Mouse (Mus musculus): ENCODE measurements around the gene Upp1. TPM values are rescaled to one million over a fixed set of nuclear protein-coding genes. Genes with fewer than 3 reads are reported as not detected.
"Not testable (repeated sequence)": the region's sequence is repeated elsewhere in the genome, so short reads cannot be mapped to it uniquely, and the experiment has no call there.

Gene Upp1
- polyA plus RNA-seq, 1 experiment = 10.1 TPM

GRCm38 (mm10) chr11:9146115-9146514, 28.2 kb downstream of the Upp1 start:
- TF ChIP-seq USF1 (IDR thresholded peaks at IDR 0.05; ENCODE audit: low read depth) (no peak), TCF12 (IDR thresholded peaks at IDR 0.05; ENCODE audit: insufficient read depth, poor library complexity, severe bottlenecking) (no peak), SRF (IDR thresholded peaks at IDR 0.05; ENCODE audit: control insufficient read depth, insufficient read length, low read depth) (no peak), E2F4 (IDR thresholded peaks at IDR 0.05; ENCODE audit: insufficient read depth) (no peak), TCF3 (IDR thresholded peaks at IDR 0.05; ENCODE audit: insufficient read length, low read depth) (no peak), MYOG (IDR thresholded peaks at IDR 0.05; ENCODE audit: control insufficient read depth in 1 of 3, insufficient read depth in 1 of 3, insufficient read length in 2 of 3, low read depth in 2 of 3) (no peak), POLR2AphosphoS2 (IDR thresholded peaks at IDR 0.05; ENCODE audit: insufficient read length, low read depth) (no peak), MAX (IDR thresholded peaks at IDR 0.05; ENCODE audit: low read depth) (no peak), POLR2A (IDR thresholded peaks at IDR 0.05; ENCODE audit: insufficient read length, low read depth) (no peak), MYOD1 (IDR thresholded peaks at IDR 0.05; ENCODE audit: control insufficient read depth in 1 of 3, insufficient read length in 2 of 3, low read depth in 2 of 3) (no peak), REST (IDR thresholded peaks at IDR 0.05; ENCODE audit: insufficient read depth, insufficient read length) (no peak), CEBPB (IDR thresholded peaks at IDR 0.05; ENCODE audit: insufficient read depth, poor library complexity, severe bottlenecking) (no peak)
- no peaks in the 10 kb centered on the region for H3K79me2 ChIP-seq (ENCODE audit: control insufficient read depth, insufficient read depth)
- no peak overlapping the region for H3ac ChIP-seq (ENCODE audit: control insufficient read depth, insufficient read length)
- no peak overlapping the region for H3K4me2 ChIP-seq (ENCODE audit: low read depth)
- no peaks in the 10 kb centered on the region for H3K36me3 ChIP-seq (ENCODE audit: control insufficient read depth, insufficient read depth)
- H3K27me3 ChIP-seq (ENCODE audit: control insufficient read depth, insufficient read depth, insufficient read length) = no peaks in the 10 kb centered on the region
- no peak overlapping the region for H3K4me3 ChIP-seq

DNA sequence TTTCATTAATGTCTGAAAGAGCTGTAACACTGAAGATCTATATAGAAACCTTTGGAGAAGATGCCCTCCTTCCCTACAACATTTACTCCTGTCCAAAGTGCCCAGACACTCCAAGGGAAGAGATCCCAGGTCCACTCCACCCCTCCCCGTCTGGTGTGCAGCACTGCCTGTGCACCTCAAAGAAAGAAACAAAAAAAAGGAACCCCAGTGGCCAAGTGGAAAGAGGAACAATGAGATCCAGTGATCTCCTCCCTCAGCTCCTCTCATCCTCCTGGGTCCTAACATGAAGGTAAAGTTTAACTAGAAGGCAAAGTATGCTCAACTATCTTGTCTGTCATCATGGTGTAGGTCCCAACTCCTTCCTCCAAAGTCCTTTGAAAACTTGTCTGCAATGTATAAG, 28.8 kb downstream of the Upp1 start:
- Histone ChIP-seq H3K27me3 (ENCODE audit: control insufficient read depth, insufficient read depth, insufficient read length) (no peaks in the 10 kb centered on the region), H3K36me3 (ENCODE audit: control insufficient read depth, insufficient read depth) (no peaks in the 10 kb centered on the region), H3ac (ENCODE audit: control insufficient read depth, insufficient read length) (no peak overlapping the region), H3K4me3 (no peak overlapping the region), H3K4me2 (ENCODE audit: low read depth) (no peak overlapping the region), H3K79me2 (ENCODE audit: control insufficient read depth, insufficient read depth) (no peaks in the 10 kb centered on the region)
- TF ChIP-seq POLR2AphosphoS2 (IDR thresholded peaks at IDR 0.05; ENCODE audit: insufficient read length, low read depth) (no peak), CEBPB (IDR thresholded peaks at IDR 0.05; ENCODE audit: insufficient read depth, poor library complexity, severe bottlenecking) (no peak), MAX (IDR thresholded peaks at IDR 0.05; ENCODE audit: low read depth) (no peak), TCF3 (IDR thresholded peaks at IDR 0.05; ENCODE audit: insufficient read length, low read depth) (no peak), MYOG (IDR thresholded peaks at IDR 0.05; ENCODE audit: control insufficient read depth in 1 of 3, insufficient read depth in 1 of 3, insufficient read length in 2 of 3, low read depth in 2 of 3) (no peak), MYOD1 (IDR thresholded peaks at IDR 0.05; ENCODE audit: control insufficient read depth in 1 of 3, insufficient read length in 2 of 3, low read depth in 2 of 3) (no peak), USF1 (IDR thresholded peaks at IDR 0.05; ENCODE audit: low read depth) (no peak), TCF12 (IDR thresholded peaks at IDR 0.05; ENCODE audit: insufficient read depth, poor library complexity, severe bottlenecking) (no peak), SRF (IDR thresholded peaks at IDR 0.05; ENCODE audit: control insufficient read depth, insufficient read length, low read depth) (no peak)

- Histone ChIP-seq H3K27me3 (ENCODE audit: control insufficient read depth, insufficient read depth, insufficient read length) (no peaks in the 10 kb centered on the region), H3K36me3 (ENCODE audit: control insufficient read depth, insufficient read depth) (no peaks in the 10 kb centered on the region), H3K4me3 (no peak overlapping the region), H3ac (ENCODE audit: control insufficient read depth, insufficient read length) (no peak overlapping the region), H3K4me2 (ENCODE audit: low read depth) (no peak overlapping the region), H3K79me2 (ENCODE audit: control insufficient read depth, insufficient read depth) (no peaks in the 10 kb centered on the region)
- TF ChIP-seq TCF12 (IDR thresholded peaks at IDR 0.05; ENCODE audit: insufficient read depth, poor library complexity, severe bottlenecking) = no peak
- TF ChIP-seq REST (IDR thresholded peaks at IDR 0.05; ENCODE audit: insufficient read depth, insufficient read length) = no peak
- no peak for TF ChIP-seq USF1 (IDR thresholded peaks at IDR 0.05; ENCODE audit: low read depth)
- TF ChIP-seq MYOG (IDR thresholded peaks at IDR 0.05; ENCODE audit: control insufficient read depth in 1 of 3, insufficient read depth in 1 of 3, insufficient read length in 2 of 3, low read depth in 2 of 3) = no peak
- TF ChIP-seq SRF (IDR thresholded peaks at IDR 0.05; ENCODE audit: control insufficient read depth, insufficient read length, low read depth) = no peak
Observed at GRCm38 (mm10) chr11:9148206-9148605, 30.3 kb downstream of the Upp1 start.

- H3K4me2 ChIP-seq (ENCODE audit: low read depth); H3K27me3 ChIP-seq (ENCODE audit: control insufficient read depth, insufficient read depth, insufficient read length); H3K4me3 ChIP-seq; H3ac ChIP-seq (ENCODE audit: control insufficient read depth, insufficient read length); H3K79me2 ChIP-seq (ENCODE audit: control insufficient read depth, insufficient read depth); H3K36me3 ChIP-seq (ENCODE audit: control insufficient read depth, insufficient read depth): not testable (repeated sequence)
Observed at GRCm38 (mm10) chr11:9150403-9150802, 32.5 kb downstream of the Upp1 start.

DNA sequence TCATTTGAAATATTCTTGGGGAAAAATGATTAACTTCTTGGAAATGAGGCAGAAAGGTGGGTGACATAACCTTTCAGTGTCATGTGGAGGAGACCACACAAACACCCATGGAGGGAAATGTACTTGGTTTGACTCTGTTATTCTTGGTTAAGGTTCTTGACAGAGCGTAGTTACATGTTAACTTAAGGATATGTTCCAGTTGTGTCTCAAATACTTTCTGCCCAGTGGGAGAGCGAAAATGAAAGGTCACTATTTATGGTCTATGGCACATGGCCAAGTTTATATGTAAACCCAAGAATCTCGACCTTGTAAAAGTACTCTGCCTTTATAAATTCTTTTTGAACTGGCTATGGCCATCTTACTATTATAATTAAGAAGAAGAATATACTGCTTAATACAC, 42.0 kb downstream of the Upp1 start:
- Histone ChIP-seq H3K27me3 (ENCODE audit: control insufficient read depth, insufficient read depth, insufficient read length) (peaks cover 8% of the 10 kb centered on the region), H3K4me3 (no peak overlapping the region), H3K4me2 (ENCODE audit: low read depth) (no peak overlapping the region), H3K36me3 (ENCODE audit: control insufficient read depth, insufficient read depth) (no peaks in the 10 kb centered on the region), H3ac (ENCODE audit: control insufficient read depth, insufficient read length) (no peak overlapping the region), H3K79me2 (ENCODE audit: control insufficient read depth, insufficient read depth) (no peaks in the 10 kb centered on the region)
- no peak for TF ChIP-seq MYOD1 (IDR thresholded peaks at IDR 0.05; ENCODE audit: control insufficient read depth in 1 of 3, insufficient read length in 2 of 3, low read depth in 2 of 3)
- TF ChIP-seq MYOG (IDR thresholded peaks at IDR 0.05; ENCODE audit: control insufficient read depth in 1 of 3, insufficient read depth in 1 of 3, insufficient read length in 2 of 3, low read depth in 2 of 3) = no peak
- no peak for TF ChIP-seq E2F4 (IDR thresholded peaks at IDR 0.05; ENCODE audit: insufficient read depth)
- no peak for TF ChIP-seq TCF12 (IDR thresholded peaks at IDR 0.05; ENCODE audit: insufficient read depth, poor library complexity, severe bottlenecking)
- TF ChIP-seq MAX (IDR thresholded peaks at IDR 0.05; ENCODE audit: low read depth) = no peak
- no peak for TF ChIP-seq POLR2A (IDR thresholded peaks at IDR 0.05; ENCODE audit: insufficient read length, low read depth)
- TF ChIP-seq USF1 (IDR thresholded peaks at IDR 0.05; ENCODE audit: low read depth) = no peak
- TF ChIP-seq TCF3 (IDR thresholded peaks at IDR 0.05; ENCODE audit: insufficient read length, low read depth) = no peak
- no peak for TF ChIP-seq CEBPB (IDR thresholded peaks at IDR 0.05; ENCODE audit: insufficient read depth, poor library complexity, severe bottlenecking)
- TF ChIP-seq REST (IDR thresholded peaks at IDR 0.05; ENCODE audit: insufficient read depth, insufficient read length) = no peak

Data from myocyte (in vitro differentiated cells).